Mouse (Mus musculus) Muller cell, postnatal 12 days (primary cell): ENCODE measurements around the gene Tmem106a.
"Not testable (repeated sequence)": the region's sequence is repeated elsewhere in the genome, so short reads cannot be mapped to it uniquely, and the experiment has no call there.

Source experiments
- DNase-seq: peaks from one replicate; pipeline ENCODE4 v3.0.0-alpha.2; 2015; ENCODE audit errors: inconsistent ontology term

Tmem106a gene

DNA sequence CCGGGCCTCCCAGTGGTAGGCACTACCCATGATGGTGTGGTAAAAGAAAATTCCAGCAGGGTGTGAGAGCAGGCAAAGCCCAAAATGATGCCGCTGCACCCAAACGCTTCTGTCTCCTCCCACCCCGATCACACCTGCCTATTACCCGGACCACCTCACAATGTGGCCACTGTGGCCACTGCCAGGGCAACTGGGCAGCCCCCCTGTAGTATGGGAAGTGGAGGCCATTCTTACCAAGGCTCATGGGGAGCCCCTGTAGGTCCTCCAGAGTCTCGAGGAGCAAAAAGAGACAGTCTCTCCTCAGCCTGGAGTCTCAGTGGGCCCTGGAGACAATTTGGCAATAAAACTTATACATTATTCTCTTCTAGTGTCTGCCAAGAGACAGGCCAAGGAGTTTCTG is 17.1 kb downstream of the Tmem106a start, which contains the start of gene Gm11634:
Gm11634 (minus strand) TSS at position 101 of the 400 bp plus-strand sequence.
- no peak for DNase-seq

DNA sequence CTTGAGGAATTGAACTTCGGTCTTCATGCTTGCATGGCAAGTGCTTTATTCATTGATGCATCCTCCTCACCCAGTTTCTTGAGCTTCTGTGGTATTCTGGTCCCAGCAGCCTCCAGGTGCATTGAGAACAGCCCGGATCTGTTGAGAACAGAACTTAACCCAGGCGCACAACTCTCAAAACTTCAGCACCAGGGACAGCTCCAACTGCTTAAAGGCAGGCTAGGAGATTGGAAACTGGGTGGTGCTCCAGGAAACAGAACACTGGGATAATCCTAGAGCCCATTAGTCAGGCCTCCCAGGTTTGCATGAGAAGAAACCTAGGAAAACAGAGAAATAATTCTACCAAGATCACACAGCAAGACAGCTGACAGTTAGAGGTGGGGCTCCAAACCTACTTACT is 20.4 kb downstream of the Tmem106a start:
- peak; percentile 52 for DNase-seq

DNA sequence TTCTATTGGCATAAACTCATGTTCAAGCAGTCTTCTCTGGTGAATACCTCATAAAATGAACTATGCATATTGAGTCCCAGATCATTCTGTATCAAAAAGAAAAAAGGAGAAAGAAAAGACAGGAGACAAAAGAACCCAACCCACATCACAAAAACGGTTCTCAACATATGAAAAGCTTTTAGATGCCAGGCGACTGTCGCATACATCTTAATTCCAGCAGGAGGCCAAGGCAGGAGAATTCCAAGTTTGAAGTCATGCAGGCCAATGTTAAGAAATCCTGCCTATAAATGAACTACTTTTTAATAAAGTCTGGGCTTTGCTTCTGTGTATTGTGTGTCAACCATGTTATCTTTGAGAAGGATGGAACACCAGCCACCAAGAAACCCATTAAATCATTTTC is 22.1 kb downstream of the Tmem106a start:
- DNase-seq = no peak

DNA sequence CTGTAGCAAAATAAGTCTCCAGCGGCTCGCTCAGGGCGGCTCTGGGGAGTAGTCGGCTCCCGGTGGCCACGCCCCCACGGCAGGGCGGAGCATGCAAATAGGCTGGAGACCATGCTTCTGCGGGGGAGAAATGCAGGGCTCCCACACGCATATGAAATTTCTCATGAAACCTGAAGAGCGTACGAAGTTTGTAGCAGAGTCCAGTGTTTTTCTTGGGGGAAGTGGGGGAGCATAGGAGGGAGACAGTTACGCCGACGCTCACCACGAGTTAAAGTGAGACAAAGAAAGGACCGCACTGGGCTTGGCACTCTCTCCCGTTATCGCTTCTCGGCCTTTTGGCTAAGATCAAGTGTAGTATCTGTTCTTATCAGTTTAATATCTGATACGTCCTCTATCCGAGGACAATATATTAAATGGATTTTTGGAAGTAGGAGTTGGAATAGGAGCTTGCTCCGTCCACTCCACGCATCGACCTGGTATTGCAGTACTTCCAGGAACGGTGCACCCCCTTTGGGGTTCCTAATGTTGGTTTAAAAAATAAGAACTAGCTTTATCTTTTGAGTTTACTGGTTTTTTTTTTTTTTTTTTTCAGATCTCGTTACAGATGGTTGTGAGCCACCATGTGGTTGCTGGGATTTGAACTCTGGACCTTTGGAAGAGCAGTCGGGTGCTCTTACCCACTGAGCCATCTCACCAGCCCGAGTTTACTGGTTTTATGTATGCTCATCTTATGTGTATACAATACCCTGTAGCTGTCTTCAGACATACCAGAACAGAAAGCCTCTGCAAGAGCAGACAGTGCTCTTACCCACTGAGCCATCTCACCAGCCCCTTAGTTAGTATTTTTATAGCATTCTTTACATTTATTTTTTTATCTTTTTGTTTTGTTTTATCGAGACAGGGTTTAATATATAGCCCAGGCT is 22.8 kb downstream of the Tmem106a start:
- peak; percentile 74 for DNase-seq

DNA sequence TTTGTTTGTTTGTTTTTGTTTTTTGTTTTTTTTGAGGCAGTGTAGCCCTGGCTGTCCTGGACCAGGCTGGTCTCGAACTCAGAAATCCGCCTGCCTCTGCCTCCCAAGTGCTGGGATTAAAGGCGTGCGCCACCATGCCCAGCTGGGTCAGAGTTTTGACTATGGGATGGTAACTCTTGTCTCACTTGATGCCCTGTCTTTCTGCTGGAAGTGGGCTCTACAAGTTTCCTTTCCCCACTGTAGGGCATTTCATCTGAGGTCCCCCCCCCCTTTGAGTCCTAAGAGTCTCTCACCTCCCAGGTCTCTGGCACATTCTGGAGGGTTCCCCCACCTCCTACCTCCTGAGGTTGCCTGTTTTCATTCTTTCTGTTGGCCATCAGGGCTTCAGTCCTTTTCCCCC is 25.1 kb downstream of the Tmem106a start:
- DNase-seq = not testable (repeated sequence)

DNA sequence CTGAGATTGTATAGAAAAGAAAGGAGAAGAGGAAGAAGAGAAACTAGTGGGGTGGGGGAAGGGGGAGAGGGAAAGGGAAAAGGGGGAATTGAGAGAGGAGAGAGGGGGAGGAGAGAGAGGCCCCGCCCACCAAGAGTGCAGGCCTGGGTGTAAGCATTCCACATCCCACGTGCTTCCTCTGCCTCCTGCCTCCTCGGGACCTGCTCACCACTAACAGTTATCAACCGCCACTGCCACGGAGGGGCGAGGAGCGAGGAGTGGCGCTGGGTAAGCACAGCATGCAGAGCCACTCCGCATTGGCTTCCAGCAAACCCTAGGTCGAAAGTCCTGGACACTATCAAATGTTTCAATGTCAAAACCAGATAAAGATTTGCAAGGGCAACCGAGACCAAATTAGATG is 28.4 kb downstream of the Tmem106a start:
- no peak for DNase-seq

DNA sequence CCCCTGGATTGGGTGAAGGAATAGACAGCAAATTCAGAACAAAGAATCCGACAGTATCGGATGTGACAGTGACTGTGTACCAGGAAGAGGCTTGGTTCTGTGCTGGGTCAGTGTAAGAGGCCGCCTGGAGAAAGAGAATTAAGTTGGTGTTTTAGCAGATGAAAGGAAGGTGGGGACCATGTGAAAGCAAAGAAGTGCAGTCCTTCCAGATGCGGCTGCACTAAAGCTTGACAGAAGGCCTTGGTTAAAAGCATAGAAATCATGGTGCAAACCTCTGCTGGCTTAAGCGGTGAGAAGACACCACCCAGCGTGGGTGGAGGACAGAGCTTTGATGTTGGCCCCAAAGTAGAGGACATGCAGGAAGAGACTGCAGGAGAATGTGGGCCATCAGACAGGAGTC is 31.6 kb downstream of the Tmem106a start:
- DNase-seq = no peak

DNA sequence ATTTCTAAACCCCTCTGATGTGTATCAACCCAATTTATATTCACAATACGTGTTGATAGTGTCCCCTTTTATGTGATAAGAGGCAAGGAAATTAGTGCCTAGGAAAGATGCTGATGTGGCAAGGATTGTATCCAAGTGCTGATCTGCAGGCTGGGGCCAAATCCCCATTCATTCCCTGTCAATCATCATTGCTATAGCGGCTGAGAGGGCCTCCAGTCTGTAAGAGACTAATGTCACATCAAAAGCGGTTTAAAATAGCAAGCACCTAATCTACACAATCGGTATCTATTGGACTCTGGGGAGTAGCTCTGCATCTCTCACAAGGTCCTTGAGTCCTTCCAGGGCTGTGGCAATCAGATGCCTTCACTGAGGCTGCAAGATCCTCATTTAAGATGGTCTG is 32.1 kb downstream of the Tmem106a start:
- DNase-seq = no peak

DNA sequence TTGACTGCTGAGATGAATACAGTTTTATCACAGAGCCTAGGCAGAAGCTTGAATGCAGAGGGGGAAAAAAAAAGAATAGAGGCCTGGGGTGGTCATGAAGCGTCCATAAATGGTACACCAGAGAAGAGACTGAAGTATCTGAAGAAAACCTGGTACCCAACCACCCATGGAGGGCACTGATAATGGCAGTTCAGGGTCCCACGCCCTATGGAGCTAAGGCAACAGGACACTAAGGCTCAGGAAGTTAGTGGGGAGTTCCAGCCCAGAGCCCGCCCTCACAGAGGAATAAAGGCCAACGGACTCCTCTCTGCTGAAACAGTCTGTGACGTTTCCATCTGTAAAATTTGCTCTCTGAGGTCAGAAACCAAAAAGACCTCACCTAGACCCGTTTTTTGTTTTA is 33.3 kb downstream of the Tmem106a start:
- DNase-seq = no peak

DNA sequence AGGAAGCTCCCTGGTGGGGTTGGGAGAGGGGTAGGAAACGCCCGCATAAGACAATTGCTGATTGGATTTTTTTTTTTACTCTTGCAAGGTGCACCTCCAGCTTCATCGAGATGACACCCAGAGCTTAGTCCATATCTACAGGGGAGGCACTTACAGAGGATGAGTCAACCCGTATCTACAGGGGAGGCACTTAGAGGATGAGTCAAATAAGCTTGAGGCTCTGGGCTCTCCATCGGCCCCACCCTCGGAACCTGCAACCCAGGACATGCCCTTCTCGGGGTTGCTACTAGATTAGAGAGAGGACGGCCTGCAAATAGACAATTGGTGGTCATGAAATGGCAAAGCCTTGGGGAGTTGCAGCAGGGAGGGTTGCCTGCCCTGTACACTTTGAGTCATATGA is 34.1 kb downstream of the Tmem106a start:
- no peak for DNase-seq

DNA sequence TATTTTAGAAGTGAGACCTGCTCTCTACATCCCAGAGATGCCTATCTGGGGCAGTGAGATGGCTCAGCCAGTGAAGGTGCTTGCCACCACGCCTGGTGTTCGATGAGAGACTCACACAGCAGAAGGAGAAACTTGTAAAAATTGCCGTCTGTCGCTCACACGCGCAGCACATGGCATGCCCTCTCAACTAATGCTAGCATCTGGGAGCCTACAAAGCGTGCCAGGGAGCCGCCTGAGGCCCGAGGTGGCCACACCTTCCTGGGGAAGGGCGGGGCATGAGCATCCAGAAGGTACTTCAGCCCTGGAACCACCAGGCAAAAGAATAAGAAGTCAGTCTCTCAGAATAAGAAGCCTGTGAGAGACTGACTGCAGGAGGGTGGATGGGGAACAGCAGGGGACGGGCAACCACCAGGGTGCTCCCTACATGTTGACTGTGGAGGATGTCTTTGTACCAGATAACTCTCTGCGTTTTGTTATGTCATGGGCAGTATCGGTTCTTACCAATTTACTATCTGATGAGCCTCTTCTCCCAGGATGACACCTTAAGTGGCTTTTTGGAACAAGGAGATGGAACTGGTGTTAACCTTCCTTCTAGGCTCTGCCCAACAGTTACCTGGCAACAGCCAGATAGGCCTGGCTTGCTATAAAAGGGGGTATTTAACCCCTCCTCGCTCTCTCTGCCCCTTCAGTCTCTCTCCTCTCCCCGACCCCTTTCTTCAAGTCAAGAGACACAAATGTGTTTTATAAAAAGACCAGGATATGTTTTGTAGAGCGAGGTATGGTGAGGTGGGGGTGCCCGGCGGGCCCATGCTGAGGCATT is 35.1 kb downstream of the Tmem106a start:
- no peak for DNase-seq

DNA sequence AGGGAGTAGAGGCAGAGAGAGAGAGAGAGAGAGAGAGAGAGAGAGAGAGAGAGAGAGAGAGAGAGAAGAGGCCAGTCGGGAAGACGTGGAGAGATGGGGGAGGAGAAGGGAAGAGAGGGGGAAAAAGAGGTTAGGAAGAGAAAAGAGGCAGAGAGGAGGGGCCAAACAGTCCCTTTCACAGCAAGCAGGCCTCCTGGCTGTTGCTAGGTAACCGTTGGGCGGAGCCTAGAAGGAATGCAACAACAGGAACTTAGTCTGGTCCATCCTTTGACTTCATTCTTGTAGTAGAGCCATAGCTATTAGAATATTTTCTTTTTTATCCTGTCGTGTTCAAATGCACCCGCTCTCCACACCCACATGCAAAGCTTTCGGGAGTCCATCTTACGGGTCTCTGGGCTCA is 35.8 kb downstream of the Tmem106a start:
- peak; percentile 60 for DNase-seq

DNA sequence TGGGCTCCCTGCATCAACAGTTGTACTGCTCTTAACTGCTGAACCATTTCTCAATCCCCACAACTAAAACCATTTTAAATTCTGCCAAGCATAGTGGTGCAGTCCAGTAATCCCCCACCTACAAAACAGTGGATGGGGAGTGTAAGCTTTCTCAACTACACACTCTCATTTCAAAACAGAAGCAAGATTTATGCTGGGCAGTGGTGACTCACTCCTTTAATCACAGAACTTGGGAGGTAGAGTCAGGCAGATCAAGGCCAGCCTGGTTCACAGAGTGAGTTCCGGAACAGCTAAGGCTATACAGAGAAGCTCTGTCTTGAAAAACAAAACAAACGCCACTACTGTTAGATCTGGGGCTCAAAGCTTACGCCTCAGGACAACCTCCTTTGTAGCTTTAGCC is 36.6 kb downstream of the Tmem106a start:
- DNase-seq = no peak

DNA sequence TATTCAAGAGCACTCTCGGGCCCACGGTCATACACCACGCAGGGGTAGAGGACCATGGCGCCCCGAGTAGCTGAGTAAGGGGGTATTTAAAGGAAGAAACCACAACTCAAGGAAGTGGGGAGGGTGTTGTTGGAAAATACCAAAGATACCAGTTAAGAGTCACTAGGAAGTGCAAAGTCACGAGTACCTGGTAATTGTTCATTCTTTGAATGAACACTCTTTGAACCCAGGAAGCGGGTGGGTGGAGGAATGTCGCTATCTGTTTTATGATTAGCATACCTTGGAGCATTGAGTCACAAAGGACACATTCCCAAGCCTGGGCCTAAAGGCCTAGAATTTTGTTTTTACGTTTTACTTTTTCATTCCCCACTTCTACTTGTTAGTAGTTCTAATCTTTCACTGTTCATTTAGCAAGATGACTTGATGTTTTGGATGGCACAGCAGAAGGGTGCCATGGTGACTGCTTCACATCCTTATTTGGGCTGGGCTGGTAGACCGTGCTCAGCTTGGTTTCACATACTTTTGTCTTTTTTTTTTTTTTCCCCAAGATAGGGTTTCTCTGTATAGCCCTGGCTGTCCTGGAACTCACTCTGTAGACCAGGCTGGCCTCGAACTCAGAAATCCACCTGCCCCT is 38.1 kb downstream of the Tmem106a start:
- DNase-seq = not testable (repeated sequence)

DNA sequence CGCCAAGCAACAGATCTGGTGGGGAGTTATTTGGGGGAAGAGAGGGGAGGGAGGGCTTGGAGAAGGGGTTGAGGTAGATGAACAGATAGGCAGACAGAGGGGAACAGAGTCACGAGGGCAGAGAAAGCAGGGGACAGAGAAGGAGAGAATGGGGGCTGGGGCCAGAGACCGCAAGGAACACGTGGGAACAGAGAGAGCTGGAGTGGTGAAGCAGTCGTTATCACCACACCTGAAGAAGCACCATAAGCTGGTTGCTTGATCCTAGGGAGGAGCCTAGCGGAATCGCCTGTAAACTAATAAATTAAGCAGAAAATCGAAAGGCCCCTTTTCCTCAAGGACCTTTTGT is 44.6 kb downstream of the Tmem106a start:
- DNase-seq = no peak

DNA sequence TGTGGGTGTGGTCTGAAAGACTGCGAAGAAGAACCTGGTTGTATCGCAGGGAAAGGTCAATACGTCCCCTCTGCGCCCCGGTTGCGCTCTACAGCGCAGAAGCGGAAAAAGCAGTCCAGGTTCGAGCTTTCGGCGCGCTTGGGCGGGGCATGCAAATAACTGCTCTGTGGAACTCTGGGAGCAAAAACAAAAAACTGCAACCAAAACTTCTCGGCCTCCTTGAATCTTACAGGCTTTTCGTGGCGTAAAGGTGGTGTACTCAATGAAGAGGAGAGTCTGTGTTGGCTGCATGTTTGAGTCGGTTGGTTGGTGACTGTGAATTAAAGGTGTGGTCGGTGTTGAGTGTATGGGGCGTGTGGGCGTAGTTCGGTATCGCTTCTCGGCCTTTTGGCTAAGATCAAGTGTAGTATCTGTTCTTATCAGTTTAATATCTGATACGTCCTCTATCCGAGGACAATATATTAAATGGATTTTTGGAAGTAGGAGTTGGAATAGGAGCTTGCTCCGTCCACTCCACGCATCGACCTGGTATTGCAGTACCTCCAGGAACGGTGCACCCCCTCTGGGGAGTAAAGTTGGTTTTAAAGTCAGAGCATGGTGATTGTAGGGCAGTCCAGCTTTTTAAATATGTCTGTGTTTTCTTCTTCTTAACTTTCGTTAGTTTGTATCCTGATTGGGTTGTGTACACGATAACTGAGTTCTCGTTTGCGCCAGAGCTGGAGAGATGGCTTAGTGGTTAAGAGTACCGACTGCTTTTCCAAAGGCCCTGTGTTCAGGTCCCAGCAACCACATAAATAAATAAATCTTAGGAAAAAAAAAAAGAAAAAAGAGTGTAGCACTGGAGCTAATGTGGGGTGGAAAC is 45.2 kb downstream of the Tmem106a start, which contains the start of gene Rdm1:
Rdm1 (plus strand) TSS at position 201 of the 862 bp plus-strand sequence.
- DNase-seq = peak; percentile 93

DNA sequence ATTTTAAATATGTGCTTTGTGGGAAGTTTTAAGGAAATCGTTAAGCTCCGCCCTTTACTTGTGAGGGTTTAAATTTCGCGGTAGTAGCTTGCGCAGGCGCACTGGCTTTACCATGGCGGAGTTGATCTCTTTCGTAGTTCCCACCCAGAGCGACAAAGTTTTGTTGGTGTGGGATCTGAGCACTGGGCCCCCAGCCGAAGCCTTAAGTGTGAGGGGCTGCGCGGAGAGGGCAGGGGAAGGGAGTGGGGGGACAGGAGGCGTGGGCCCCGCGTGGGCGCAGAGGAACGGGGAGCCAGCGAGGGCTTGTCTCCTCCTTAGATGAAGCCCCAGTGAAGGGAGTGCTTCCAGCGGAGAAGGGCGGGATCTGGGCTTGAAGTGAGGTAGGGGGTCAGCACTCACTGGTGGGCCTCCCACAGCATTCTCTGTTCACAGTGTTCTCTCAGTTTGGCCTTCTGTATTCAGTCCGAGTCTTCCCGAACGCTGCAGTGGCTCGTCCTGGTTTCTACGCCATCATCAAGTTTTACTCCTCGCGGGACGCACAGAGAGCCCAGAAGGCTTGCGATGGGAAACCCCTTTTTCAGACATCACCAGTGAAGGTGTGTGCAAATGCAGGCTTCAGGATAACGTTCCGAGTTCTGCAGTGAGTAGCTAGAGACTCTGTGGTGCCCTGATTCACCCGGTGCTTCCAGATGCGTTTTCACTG is 46.0 kb downstream of the Tmem106a start:
- DNase-seq = peak; percentile 96

DNA sequence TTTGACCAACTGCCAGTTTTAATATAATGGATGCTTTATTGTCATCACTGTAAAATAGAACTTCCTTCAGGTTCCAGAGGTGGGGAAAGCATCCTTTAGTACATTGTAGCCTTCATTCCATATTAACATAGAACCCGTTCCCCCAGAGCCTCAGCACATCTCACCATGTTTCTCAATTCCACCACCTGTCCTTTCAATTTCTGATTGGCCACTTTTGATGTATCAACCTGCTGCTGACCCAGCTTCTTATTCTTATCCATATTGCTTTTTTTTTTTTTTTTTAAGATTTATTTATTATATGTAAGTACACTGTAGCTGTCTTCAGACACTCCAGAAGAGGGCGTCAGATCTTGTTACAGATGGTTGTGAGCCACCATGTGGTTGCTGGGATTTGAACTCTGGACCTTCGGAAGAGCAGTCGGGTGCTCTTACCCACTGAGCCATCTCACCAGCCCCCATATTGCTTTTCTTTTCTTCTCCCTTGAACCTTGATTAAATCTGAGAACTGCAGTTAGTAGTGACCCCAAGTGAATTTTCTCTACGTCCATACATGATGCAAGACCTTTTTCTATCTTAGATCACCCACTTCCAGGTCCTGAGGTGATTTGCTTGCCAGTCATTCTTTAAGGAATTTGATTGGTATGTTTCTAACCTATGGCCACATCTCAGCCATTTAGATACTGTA is 46.8 kb downstream of the Tmem106a start:
- DNase-seq = not testable (repeated sequence)

DNA sequence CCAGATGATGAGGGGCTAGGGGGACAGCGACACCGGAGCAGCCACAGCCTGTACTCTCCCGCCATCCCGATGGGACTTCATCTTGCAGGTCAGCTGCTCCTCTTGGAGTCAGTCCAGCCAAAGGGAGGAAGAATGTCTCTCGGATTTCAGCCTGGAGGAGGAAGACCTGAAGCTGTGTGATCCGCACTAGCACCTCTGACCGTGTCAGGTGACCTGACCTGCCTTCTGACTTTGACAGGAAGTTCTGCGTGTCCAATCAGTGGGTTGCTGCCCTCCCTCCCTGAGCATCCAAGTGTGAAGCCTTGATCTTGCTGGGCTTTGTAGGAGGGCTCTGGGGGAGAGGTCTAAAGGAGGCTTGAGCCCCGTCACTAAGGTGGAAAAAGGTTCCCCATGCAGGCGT is 53.6 kb downstream of the Tmem106a start:
- no peak for DNase-seq

DNA sequence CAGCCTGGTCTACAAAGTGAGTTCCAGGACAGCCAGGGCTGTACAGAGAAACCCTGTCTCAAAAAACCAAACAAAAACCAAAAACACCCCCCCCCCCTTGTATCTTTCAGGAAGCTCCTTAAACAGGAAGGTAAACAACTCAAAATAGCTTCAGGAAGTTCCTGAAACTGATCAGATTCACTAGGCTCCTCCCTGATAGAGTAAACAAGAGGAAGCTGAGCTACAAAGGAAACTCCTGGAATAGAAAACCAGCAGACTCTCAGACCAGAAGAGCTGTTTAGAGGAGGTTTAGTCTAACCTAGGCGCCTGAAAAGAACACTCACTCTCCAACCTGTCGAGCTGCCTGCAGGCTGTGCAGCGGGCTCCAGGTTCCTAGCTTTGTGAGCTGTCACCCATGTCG is 57.7 kb downstream of the Tmem106a start:
- no peak for DNase-seq
